Mouse (Mus musculus) WW6 (cell line): ENCODE measurements around the gene Necap1.
A peak's percentile ranks its signal among the peaks of the same experiment; 100 is the strongest.

Source experiments
- DNase-seq: peaks from one replicate; pipeline ENCODE4 v3.0.0-alpha.2; 2013; ENCODE audit warnings: low read depth, low spot score

Necap1 gene

DNA sequence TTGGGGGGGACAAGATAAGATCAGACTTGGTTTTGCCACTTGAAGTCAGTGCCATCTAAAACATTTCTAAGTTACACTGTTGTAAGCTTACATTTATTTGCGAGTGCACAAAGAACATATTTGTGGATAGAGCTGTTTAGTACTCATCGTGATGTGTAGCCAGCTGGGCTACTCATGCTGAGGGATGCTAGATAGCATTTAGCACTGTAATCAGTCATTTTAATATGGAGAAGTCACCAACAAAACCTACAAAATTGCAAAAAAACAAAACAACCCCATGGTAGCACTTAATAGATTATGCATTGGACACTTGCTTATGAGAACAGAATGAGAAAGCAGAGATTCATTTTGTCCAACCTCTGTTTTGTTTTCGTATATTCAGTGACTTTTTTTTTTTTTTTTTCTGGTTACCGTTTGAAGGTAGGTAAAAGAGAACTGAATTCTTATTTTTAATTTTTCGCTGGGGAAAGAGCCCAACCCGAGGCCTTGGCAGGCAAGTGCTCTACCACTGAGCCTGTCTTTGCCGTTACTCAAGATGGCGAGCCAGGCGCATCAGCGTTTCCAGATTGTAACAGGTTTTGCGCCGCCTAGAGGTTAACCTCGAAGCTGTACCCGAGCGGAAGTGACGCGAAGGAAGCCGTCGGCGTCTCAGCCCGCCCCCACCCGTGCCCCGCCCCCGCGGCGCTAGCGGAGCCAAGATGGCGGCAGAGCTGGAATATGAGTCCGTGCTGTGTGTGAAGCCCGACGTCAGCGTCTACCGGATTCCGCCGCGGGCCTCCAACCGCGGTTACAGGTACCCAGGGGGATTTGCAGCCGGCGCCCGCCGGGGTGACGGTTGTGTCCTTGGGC lies at the start of gene Necap1:
Gene Necap1 (plus strand): TSS at position 604 of the 849 bp plus-strand sequence.
- DNase-seq, result peak; percentile 94

- no peak for DNase-seq
Observed at GRCm38 (mm10) chr6:122825166-122825565, 49.1 kb upstream of the Necap1 start.

- no peak for DNase-seq
Observed at GRCm38 (mm10) chr6:122825923-122826742, 48.1 kb upstream of the Necap1 start.

- no peak for DNase-seq
Observed at GRCm38 (mm10) chr6:122828086-122828485, 46.2 kb upstream of the Necap1 start.

GRCm38 (mm10) chr6:122832880-122833279 lies 41.4 kb upstream of the Necap1 start:
- DNase-seq, result no peak

DNA sequence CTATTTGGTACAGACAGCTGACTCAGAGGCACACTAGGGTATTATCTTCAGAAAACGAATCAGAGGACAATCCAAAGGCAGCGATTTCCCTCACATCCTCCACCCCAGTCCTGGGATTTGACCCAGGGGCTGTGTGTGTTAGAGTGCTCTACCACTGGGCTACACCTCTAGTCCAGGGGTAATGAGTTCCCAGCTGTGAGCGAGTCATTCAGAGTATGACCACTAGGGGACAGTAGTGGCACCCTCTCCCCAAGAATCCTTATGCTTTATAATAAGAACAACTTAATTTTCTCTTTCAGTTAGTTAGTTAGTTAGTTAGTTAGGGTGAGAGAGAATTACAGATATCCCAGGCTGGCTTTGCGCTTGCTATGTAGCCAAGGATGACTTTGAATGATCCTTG lies 39.9 kb upstream of the Necap1 start:
- no peak for DNase-seq

DNA sequence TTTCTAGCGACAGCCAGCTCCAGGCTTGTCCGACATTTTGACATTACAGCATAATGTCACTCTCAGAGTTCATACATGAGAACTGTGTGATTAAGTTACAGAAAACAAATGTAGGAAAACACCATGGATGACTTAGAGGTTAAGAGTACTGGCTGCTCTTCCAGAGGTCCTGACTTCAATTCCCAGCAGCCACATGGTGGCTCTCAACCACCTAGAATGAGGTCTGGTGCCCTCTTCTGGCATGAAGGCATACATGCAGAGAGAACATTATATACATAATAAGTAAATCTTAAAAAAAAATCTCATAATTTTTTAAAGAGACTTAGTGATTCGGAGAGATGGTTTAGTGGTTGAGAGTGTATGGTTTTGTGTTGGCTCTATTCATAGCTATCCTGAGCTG lies 37.3 kb upstream of the Necap1 start:
- DNase-seq, result no peak

DNA sequence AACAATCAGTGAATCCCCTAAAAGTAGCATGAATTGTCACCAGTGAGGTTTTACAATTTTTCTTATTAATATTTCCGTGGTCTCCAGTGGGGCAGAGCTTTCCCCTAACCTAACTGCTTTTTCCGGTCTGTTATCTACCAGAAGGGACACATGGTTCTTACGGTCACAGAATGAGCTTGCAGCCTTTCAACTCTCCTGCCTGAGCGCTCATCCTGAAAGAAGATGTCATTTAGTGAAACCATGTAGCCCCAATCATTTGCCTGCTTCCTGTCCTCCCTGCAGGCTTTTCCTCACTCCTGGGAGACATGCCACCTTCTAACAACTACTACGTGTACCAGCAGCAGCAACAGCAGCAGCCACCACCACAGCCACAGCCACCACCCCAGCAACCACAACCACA lies 36.7 kb upstream of the Necap1 start:
- DNase-seq, result no peak

DNA sequence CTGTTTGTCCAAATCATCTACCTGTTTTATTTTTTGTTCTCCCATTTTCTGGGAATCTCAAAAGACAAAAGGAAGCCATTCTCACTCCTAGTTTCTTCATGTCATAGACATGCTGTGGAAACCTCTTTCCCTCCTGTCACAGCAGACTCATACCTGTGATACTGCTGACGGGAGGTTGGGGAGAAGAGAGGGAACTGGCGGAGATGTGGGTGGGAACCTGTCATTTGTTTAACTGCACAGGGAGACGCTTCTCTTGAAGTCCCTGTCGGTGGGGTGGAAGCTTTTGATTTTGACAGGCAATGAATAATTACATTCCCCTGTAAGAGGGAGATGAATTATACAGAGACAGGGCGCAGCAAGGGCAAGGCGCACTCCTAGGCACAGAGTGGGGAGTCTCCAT lies 30.5 kb upstream of the Necap1 start:
- DNase-seq, result no peak

DNA sequence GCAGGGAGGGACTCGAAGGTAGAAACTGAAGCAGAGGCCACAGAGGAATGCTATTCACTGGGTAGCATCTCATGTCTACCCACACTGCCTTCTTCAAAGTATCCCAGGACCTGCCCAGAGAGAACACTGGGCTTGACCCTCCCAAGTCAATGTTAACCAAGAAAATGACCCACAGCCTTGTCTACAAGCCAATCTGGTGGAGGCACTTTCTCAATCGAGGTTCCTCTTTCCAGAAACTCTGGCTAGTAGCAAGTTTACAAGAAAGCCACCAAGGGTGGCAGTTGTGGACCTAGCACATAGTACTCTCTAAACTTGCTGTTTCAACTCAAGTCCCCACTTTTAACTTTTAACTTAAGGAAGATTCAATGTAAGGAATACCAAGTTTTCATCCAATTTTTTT lies 21.6 kb upstream of the Necap1 start:
- DNase-seq, result no peak

- no peak for DNase-seq
Observed at GRCm38 (mm10) chr6:122854552-122854951, 19.7 kb upstream of the Necap1 start.

- no peak for DNase-seq
Observed at GRCm38 (mm10) chr6:122855955-122856354, 18.3 kb upstream of the Necap1 start, which contains the start of gene C3ar1. C3ar1 (minus strand) TSS chr6:122856161.

DNA sequence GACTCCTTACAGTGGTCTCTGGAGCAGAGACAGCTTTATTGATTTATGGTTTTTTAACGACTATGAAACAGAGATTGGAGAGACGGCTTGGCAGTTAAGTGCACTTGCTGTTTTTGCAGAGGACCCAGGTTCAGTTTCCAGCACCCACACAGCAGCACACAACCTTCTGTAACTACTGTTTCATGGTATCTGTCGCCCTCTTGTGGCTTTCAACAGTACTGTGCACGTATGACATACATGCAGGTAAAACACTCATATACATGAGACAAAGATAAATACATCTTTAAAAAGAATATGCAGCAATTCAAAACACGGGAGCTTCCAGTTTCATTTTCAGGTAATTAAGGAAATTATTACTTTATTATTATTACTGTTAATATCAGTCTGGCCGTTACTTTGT lies 11.8 kb upstream of the Necap1 start:
- DNase-seq, result no peak

DNA sequence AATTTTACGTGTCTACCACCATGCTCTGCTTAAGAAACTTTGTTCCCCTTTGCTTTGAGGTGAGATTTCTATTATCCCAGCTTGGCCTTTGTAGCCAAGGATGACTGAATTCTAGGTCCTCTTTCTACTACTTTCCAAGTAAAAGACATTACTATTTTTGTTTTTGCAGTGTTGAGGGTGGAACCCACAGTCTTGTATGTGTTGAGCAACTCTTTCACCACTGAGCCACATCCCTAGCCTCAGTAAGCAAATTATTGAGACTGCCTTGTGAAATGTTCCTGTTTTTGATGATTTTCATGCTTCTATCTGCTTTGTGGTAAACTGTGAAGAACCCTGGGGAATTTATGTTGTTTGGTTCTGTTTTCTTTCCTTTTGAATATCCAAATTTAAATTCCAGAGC lies 11.4 kb upstream of the Necap1 start:
- DNase-seq, result no peak

DNA sequence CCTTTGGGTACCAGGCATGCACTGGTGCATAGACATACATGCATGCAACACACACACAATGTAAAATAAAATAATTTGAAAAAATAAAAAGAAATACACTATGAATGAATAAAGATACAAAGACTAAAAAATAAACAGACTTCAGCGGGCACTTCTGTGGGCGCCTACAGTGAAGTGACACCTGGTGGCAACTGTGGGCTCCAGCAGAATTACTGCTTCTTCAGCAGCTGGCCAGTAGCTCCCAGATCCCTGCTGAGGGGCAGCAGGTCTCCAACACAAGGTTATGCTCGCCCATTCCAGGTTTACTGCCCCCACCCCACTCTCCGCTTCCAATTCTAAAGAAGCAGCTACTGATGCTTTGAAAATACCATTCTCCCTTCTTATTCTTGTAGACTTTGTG lies 6.4 kb upstream of the Necap1 start:
- no peak for DNase-seq

GRCm38 (mm10) chr6:122869846-122870245 lies 4.4 kb upstream of the Necap1 start:
- DNase-seq, result no peak

DNA sequence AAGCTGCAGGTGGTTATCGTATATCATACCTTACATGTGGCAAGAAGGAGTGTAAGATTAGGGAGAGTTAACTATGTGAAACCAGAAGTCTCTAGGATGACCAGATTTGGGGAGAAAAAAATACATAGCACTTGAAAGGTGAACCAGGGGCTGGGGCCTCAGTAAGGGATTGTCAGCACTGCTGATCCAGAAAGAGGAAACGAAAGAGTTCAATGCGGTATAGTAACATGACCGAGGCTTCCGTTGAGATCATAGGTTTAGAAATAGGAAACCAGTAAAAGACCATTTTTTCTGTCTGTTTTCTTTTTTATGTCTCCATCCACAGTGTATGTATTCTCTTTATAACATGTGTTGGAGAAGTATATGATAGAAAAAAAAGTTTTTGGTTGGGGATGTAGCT lies 1.5 kb upstream of the Necap1 start:
- no peak for DNase-seq

DNA sequence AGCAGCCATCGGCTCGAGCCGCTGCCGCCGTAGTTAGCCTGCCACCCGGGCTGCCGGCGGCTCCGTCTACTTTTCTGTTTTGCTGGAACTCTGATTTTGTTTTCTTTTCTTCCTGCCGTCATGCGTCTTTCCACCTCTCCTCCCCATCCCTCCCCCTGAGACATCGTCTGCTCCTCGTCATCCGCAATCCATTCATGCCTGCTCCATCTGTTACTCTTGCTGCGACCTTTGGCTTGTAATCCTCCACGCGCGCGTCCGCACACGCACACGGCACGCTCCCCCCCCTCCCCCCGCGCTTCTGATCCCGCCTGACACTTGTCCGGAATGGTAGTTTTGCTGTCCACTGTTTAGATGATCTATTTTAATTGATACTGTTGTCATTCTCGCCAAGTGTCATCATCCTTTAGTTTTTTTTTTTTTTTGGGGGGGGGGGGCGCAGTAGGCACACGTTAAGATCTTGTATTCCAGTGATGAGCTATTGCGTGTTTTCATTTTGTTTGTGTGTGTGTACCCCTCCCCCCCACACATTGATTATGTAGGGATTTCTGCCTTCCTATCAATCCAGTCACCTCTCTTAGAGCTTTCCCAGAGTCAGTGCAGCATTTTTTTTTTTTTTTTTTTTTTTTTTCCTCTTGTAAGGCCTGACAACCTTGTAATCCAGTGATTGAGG lies 581 bp downstream of the Necap1 start:
- no peak for DNase-seq

GRCm38 (mm10) chr6:122879141-122879735 lies 5.0 kb downstream of the Necap1 start:
- no peak for DNase-seq

DNA sequence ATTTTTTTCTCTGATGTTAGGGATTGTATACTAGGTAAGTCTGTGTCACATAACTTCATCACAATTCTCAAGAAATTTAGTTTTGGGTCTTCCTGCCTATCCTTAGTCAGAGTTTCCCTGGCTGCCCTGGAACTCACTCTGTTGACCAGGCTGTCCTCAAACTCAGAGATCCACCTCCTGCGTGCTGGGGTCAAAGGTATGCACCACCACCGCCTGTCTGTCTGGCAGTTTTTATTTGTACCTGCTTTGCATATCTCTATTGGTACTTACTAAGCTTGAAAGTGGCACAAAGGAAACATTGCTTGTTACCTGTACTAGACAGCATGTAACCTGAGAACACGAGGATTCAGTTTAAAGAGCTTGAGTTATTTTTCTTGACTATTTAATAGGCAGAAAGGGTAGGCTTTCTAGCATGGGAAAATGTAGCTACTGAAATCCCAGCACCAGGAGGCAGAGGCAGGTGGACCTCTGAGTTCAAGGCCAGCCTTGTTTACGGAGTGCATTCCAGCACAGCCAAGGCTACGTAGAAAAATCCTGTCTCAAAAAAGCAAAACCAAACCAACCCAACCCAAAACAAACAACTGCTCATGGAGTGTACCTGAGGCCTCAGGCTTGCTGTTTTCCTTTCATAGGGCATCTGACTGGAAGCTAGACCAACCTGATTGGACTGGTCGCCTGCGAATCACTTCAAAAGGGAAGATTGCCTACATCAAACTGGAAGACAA lies 5.7 kb downstream of the Necap1 start:
- DNase-seq, result no peak

DNA sequence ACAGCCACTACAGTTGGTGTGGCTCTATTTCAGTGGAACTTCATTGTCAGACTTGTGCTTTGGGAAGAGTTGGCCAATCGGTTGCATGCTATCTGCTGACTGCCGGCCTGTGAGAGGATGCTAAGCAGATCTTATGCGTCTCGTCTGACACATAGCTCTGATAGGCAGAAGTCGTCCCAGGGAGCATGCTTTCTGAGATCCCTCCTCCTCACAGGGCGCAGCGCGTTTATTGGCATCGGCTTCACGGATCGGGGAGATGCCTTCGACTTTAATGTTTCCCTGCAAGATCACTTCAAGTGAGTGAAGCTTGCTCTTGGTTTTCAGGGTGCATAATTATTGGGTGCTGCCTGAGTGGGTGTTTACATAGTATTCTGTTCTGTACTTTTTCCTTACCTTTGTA lies 7.0 kb downstream of the Necap1 start:
- no peak for DNase-seq
